Mouse (Mus musculus) kidney, adult 2 months (tissue): Measurements from ENCODE around the gene Plpp3.

Experiments
- CTCF ChIP-seq: fragments of 200-500 bp; conservative IDR thresholded peaks from 2 replicates; pipeline ENCODE4 v1.5.1; 2011; ENCODE audit warnings: low read depth, mild to moderate bottlenecking, control low read depth, low read length, moderate library complexity, mixed read lengths; ENCODE audit not compliant: insufficient read depth, insufficient read length
- POLR2A ChIP-seq: fragments of 200-500 bp; IDR thresholded peaks from one replicate; pipeline ENCODE4 v1.6.1; 2011; ENCODE audit warnings: low read depth, low read length, control low read depth

DNA sequence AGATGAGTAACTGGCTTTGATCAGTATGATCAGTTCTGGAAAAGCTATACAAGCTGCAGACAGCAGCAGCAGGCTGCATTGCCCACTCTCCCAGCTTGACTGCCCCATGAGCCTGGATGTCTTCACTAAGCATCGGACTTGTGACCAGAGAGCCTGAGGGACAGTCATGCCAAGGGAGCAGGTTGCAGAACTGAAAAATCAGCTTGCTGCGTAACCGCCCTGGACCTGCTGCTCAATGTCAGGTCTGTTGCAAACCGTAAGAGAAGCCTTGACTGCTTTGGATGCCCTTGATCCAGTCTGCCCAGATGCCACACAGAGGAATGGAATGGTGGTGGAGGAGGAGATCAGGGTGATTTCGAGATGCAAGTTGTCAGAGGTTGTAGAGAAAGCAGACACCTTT is 41.5 kb downstream of the Plpp3 start:
- TF ChIP-seq POLR2A (no peak), CTCF (no peak)
